Mouse (Mus musculus): ENCODE results near the gene Fbxo46. TPM values are rescaled to one million over a fixed set of nuclear protein-coding genes. Genes with fewer than 3 reads are reported as not detected.

The Fbxo46 gene
- total and polyA plus RNA-seq, 2 experiments from 2014 or later = 6.2 to 13.1 TPM

GRCm38 (mm10) chr7:19171831-19172230, 52.2 kb downstream of the Fbxo46 start:
- peak overlapping the region; percentile 82 for H3K27ac ChIP-seq (ENCODE audit: low read depth)
- 0 out of 2 replicates have a peak overlapping the region, but pooled peaks have one; percentile 2 for H3K9ac ChIP-seq (replicated peaks; ENCODE audit: low read depth, low read length)
- DNase-seq (ENCODE audit: low spot score) (no peak), ATAC-seq (ENCODE audit: insufficient read depth, low read depth) (no peak)
- WGBS = 19% methylated on average over 8 of the region's 8 CpGs
- TF ChIP-seq CTCF (IDR thresholded peaks at IDR 0.05; ENCODE audit: low read depth) (no peak), EP300 (IDR thresholded peaks at IDR 0.05; ENCODE audit: low read depth) (no peak)
- H3K9me3 ChIP-seq (replicated peaks; ENCODE audit: control insufficient read depth, low read length) = no peaks in the 10 kb centered on the region
- H3K36me3 ChIP-seq (replicated peaks; ENCODE audit: control insufficient read depth, insufficient read depth, low read length) = no peaks in the 10 kb centered on the region
- H3K4me1 ChIP-seq (ENCODE audit: control insufficient read depth, insufficient read depth) = peaks cover 37% of the 10 kb centered on the region
- H3K27me3 ChIP-seq (ENCODE audit: control insufficient read depth, insufficient read depth, low read length) = peaks cover 16% of the 10 kb centered on the region
- no peak overlapping the region for H3K4me3 ChIP-seq (ENCODE audit: low read depth, low read length)
- H3K4me2 ChIP-seq (ENCODE audit: low read depth, low read length) = no peak overlapping the region

GRCm38 (mm10) chr7:19172874-19173273, 53.2 kb downstream of the Fbxo46 start:
- Histone ChIP-seq H3K27ac (ENCODE audit: low read depth) (no peak overlapping the region), H3K27me3 (ENCODE audit: control insufficient read depth, insufficient read depth, low read length) (peaks cover 24% of the 10 kb centered on the region), H3K9me3 (replicated peaks; ENCODE audit: control insufficient read depth, low read length) (no peaks in the 10 kb centered on the region), H3K36me3 (replicated peaks; ENCODE audit: control insufficient read depth, insufficient read depth, low read length) (no peaks in the 10 kb centered on the region), H3K4me3 (ENCODE audit: low read depth, low read length) (0 out of 2 replicates have a peak overlapping the region, but pooled peaks have one; percentile 21), H3K9ac (replicated peaks; ENCODE audit: low read depth, low read length) (no peak overlapping the region), H3K4me1 (ENCODE audit: control insufficient read depth, insufficient read depth) (peaks cover 37% of the 10 kb centered on the region), H3K4me2 (ENCODE audit: low read depth, low read length) (peak overlapping the region; percentile 48)
- WGBS = 7% methylated on average over 17 of the region's 17 CpGs
- TF ChIP-seq CTCF (IDR thresholded peaks at IDR 0.05; ENCODE audit: low read depth) (peak; percentile 94), EP300 (IDR thresholded peaks at IDR 0.05; ENCODE audit: low read depth) (no peak)
- peak; percentile 53 for ATAC-seq (ENCODE audit: insufficient read depth, low read depth)
- DNase-seq (ENCODE audit: low spot score) = peak; percentile 74

GRCm38 (mm10) chr7:19175708-19176515, 56.3 kb downstream of the Fbxo46 start, which contains the start of gene Eml2:
Eml2 (plus strand) TSS chr7:19176421.
- Histone ChIP-seq H3K9ac (replicated peaks; ENCODE audit: low read depth, low read length) (no peak within 1 kb of the TSS), H3K4me2 (ENCODE audit: low read depth, low read length) (no peak within 1 kb of the TSS), H3K9me3 (replicated peaks; ENCODE audit: control insufficient read depth, low read length) (no peaks in the 10 kb centered on the region), H3K27ac (ENCODE audit: low read depth) (no peak within 1 kb of the TSS), H3K4me1 (ENCODE audit: control insufficient read depth, insufficient read depth) (peaks cover 18% of the 10 kb centered on the region), H3K36me3 (replicated peaks; ENCODE audit: control insufficient read depth, insufficient read depth, low read length) (no peaks in the 10 kb centered on the region), H3K27me3 (ENCODE audit: control insufficient read depth, insufficient read depth, low read length) (peaks cover 43% of the 10 kb centered on the region), H3K4me3 (ENCODE audit: low read depth, low read length) (no peak within 1 kb of the TSS)
- ATAC-seq (ENCODE audit: insufficient read depth, low read depth) = no peak
- no peak for DNase-seq (ENCODE audit: low spot score)
- TF ChIP-seq CTCF (IDR thresholded peaks at IDR 0.05; ENCODE audit: low read depth) = no peak
- TF ChIP-seq EP300 (IDR thresholded peaks at IDR 0.05; ENCODE audit: low read depth) = no peak
- 4% methylated on average over 30 of the region's 30 CpGs for WGBS

GRCm38 (mm10) chr7:19176516-19176947, 56.9 kb downstream of the Fbxo46 start:
- DNase-seq (ENCODE audit: low spot score) (no peak), ATAC-seq (ENCODE audit: insufficient read depth, low read depth) (no peak)
- TF ChIP-seq CTCF (IDR thresholded peaks at IDR 0.05; ENCODE audit: low read depth) = no peak
- TF ChIP-seq EP300 (IDR thresholded peaks at IDR 0.05; ENCODE audit: low read depth) = no peak
- no peaks in the 10 kb centered on the region for H3K36me3 ChIP-seq (replicated peaks; ENCODE audit: control insufficient read depth, insufficient read depth, low read length)
- no peak overlapping the region for H3K27ac ChIP-seq (ENCODE audit: low read depth)
- H3K9me3 ChIP-seq (replicated peaks; ENCODE audit: control insufficient read depth, low read length) = no peaks in the 10 kb centered on the region
- no peak overlapping the region for H3K4me3 ChIP-seq (ENCODE audit: low read depth, low read length)
- H3K4me1 ChIP-seq (ENCODE audit: control insufficient read depth, insufficient read depth) = peaks cover 18% of the 10 kb centered on the region
- no peak overlapping the region for H3K9ac ChIP-seq (replicated peaks; ENCODE audit: low read depth, low read length)
- peaks cover 43% of the 10 kb centered on the region for H3K27me3 ChIP-seq (ENCODE audit: control insufficient read depth, insufficient read depth, low read length)
- H3K4me2 ChIP-seq (ENCODE audit: low read depth, low read length) = no peak overlapping the region
- 18% methylated on average over 16 of the region's 21 CpGs for WGBS

DNA sequence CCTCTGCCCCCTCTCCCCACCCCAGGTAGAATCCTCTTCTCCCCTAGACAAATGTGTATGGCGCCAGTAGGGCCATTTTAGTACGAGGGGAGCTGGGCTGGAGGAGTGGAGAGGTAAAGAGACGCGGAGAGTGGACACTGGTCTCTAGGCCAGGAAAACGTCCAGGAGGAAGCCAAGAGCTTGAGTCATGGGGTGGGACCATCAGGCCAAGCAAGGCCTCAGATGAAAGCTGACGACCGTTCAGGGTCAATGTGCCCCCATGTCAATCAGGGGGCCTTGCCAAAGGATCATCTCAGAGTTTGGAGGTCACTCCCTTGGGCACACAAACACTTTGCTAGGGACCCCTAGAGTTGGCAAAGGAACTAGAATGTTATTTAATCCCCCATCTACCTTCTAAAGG, 57.6 kb downstream of the Fbxo46 start:
- DNase-seq (ENCODE audit: low spot score) (no peak), ATAC-seq (ENCODE audit: insufficient read depth, low read depth) (no peak)
- 73% methylated on average over 7 of the region's 7 CpGs for WGBS
- no peak for TF ChIP-seq EP300 (IDR thresholded peaks at IDR 0.05; ENCODE audit: low read depth)
- TF ChIP-seq CTCF (IDR thresholded peaks at IDR 0.05; ENCODE audit: low read depth) = no peak
- Histone ChIP-seq H3K27me3 (ENCODE audit: control insufficient read depth, insufficient read depth, low read length) (peaks cover 43% of the 10 kb centered on the region), H3K36me3 (replicated peaks; ENCODE audit: control insufficient read depth, insufficient read depth, low read length) (no peaks in the 10 kb centered on the region), H3K4me3 (ENCODE audit: low read depth, low read length) (no peak overlapping the region), H3K9me3 (replicated peaks; ENCODE audit: control insufficient read depth, low read length) (no peaks in the 10 kb centered on the region), H3K4me1 (ENCODE audit: control insufficient read depth, insufficient read depth) (peaks cover 15% of the 10 kb centered on the region), H3K27ac (ENCODE audit: low read depth) (no peak overlapping the region), H3K9ac (replicated peaks; ENCODE audit: low read depth, low read length) (no peak overlapping the region), H3K4me2 (ENCODE audit: low read depth, low read length) (no peak overlapping the region)
